Mouse (Mus musculus): Measurements from ENCODE around the gene Ubr7. TPM values are rescaled to one million over a fixed set of nuclear protein-coding genes. Genes with fewer than 3 reads are reported as not detected.

Gene Ubr7
- polyA plus RNA-seq, 1 experiment from 2014 or later: 40.6 TPM

- H3K4me3 ChIP-seq: no peak overlapping the region
- H3K36me3 ChIP-seq: no peaks in the 10 kb centered on the region
- H3K4me1 ChIP-seq: peaks cover 18% of the 10 kb centered on the region
- WGBS: 72% methylated on average over 7 of the region's 7 CpGs
- H3K27ac ChIP-seq: no peak overlapping the region
- no peaks in the 10 kb centered on the region for H3K9me3 ChIP-seq
- DNase-seq (ENCODE audit: low spot score): no peak
- H3K27me3 ChIP-seq (ENCODE audit: insufficient read depth, poor library complexity, severe bottlenecking): no peaks in the 10 kb centered on the region
Observed at GRCm38 (mm10) chr12:102725761-102726175, 32.0 kb upstream of the Ubr7 start.

GRCm38 (mm10) chr12:102729855-102730797 lies 27.6 kb upstream of the Ubr7 start:
- Histone ChIP-seq H3K27me3 (ENCODE audit: insufficient read depth, poor library complexity, severe bottlenecking) (no peaks in the 10 kb centered on the region), H3K36me3 (no peaks in the 10 kb centered on the region), H3K4me1 (peaks cover 24% of the 10 kb centered on the region), H3K4me3 (peak overlapping the region; percentile 43), H3K27ac (peak overlapping the region; percentile 82), H3K9me3 (no peaks in the 10 kb centered on the region)
- WGBS: 38% methylated on average over 26 of the region's 26 CpGs
- peak; percentile 94 for DNase-seq (ENCODE audit: low spot score)

GRCm38 (mm10) chr12:102730798-102731619 lies 26.8 kb upstream of the Ubr7 start:
- Histone ChIP-seq H3K36me3 (no peaks in the 10 kb centered on the region), H3K27ac (peak overlapping the region; percentile 82), H3K9me3 (no peaks in the 10 kb centered on the region), H3K27me3 (ENCODE audit: insufficient read depth, poor library complexity, severe bottlenecking) (no peaks in the 10 kb centered on the region), H3K4me3 (peak overlapping the region; percentile 43; the same call in 1 of the 2 replicates), H3K4me1 (peaks cover 24% of the 10 kb centered on the region)
- 38% methylated on average over 16 of the region's 16 CpGs for WGBS
- no peak for DNase-seq (ENCODE audit: low spot score)

GRCm38 (mm10) chr12:102733381-102733780 lies 24.4 kb upstream of the Ubr7 start:
- no peaks in the 10 kb centered on the region for H3K9me3 ChIP-seq
- no peak overlapping the region for H3K27ac ChIP-seq
- peak; percentile 80 for DNase-seq (ENCODE audit: low spot score)
- H3K4me1 ChIP-seq: peaks cover 24% of the 10 kb centered on the region
- no peaks in the 10 kb centered on the region for H3K27me3 ChIP-seq (ENCODE audit: insufficient read depth, poor library complexity, severe bottlenecking)
- WGBS: 10% methylated on average over 4 of the region's 5 CpGs
- no peak overlapping the region for H3K4me3 ChIP-seq
- no peaks in the 10 kb centered on the region for H3K36me3 ChIP-seq

- no peak overlapping the region for H3K27ac ChIP-seq
- peak; percentile 70 for DNase-seq (ENCODE audit: low spot score)
- H3K36me3 ChIP-seq: no peaks in the 10 kb centered on the region
- no peak overlapping the region for H3K4me3 ChIP-seq
- H3K9me3 ChIP-seq: no peaks in the 10 kb centered on the region
- H3K4me1 ChIP-seq: peaks cover 14% of the 10 kb centered on the region
- no peaks in the 10 kb centered on the region for H3K27me3 ChIP-seq (ENCODE audit: insufficient read depth, poor library complexity, severe bottlenecking)
- WGBS: 65% methylated on average over 5 of the region's 5 CpGs
Observed at GRCm38 (mm10) chr12:102739096-102739495, 18.7 kb upstream of the Ubr7 start.

GRCm38 (mm10) chr12:102740285-102740684 lies 17.5 kb upstream of the Ubr7 start:
- 67% methylated on average over 3 of the region's 3 CpGs for WGBS
- peak; percentile 42 for DNase-seq (ENCODE audit: low spot score)
- Histone ChIP-seq H3K9me3 (no peaks in the 10 kb centered on the region), H3K4me1 (peaks cover 23% of the 10 kb centered on the region), H3K4me3 (no peak overlapping the region), H3K36me3 (no peaks in the 10 kb centered on the region), H3K27me3 (ENCODE audit: insufficient read depth, poor library complexity, severe bottlenecking) (no peaks in the 10 kb centered on the region), H3K27ac (no peak overlapping the region)

- Histone ChIP-seq H3K27ac (no peak overlapping the region), H3K27me3 (ENCODE audit: insufficient read depth, poor library complexity, severe bottlenecking) (no peaks in the 10 kb centered on the region), H3K4me1 (peaks cover 23% of the 10 kb centered on the region), H3K4me3 (no peak overlapping the region), H3K36me3 (no peaks in the 10 kb centered on the region), H3K9me3 (no peaks in the 10 kb centered on the region)
- DNase-seq (ENCODE audit: low spot score): peak; percentile 70
- WGBS: 60% methylated on average over 7 of the region's 7 CpGs
Observed at GRCm38 (mm10) chr12:102742056-102742455, 15.7 kb upstream of the Ubr7 start.

- WGBS: under 1% methylated on average over 33 of the region's 33 CpGs
- peaks cover 23% of the 10 kb centered on the region for H3K4me1 ChIP-seq
Observed at GRCm38 (mm10) chr12:102743036-102743588, 14.7 kb upstream of the Ubr7 start.

GRCm38 (mm10) chr12:102743589-102744574 lies 13.9 kb upstream of the Ubr7 start, which contains the start of the genes Moap1 and Tmem251:
TSS of gene Moap1 (minus strand) at chr12:102743661.
TSS of gene Tmem251 (plus strand) at chr12:102743762.
- peak within 1 kb of the TSS; percentile 93 for H3K4me3 ChIP-seq
- no peaks in the 10 kb centered on the region for H3K27me3 ChIP-seq (ENCODE audit: insufficient read depth, poor library complexity, severe bottlenecking)
- H3K27ac ChIP-seq: peak within 1 kb of the TSS; percentile 96
- peaks cover 15% of the 10 kb centered on the region for H3K36me3 ChIP-seq
- DNase-seq (ENCODE audit: low spot score): peak; percentile 96
- H3K9me3 ChIP-seq: no peaks in the 10 kb centered on the region
- peaks cover 23% of the 10 kb centered on the region for H3K4me1 ChIP-seq
- under 1% methylated on average over 63 of the region's 63 CpGs for WGBS

More at GRCm38 (mm10) chr12:102743036-102743588, 14.7 kb upstream of the Ubr7 start:
- H3K9me3 ChIP-seq: no peaks in the 10 kb centered on the region
- peak overlapping the region; percentile 96 for H3K27ac ChIP-seq
- H3K36me3 ChIP-seq: peaks cover 8% of the 10 kb centered on the region; the same call in 1 of the 2 replicates
- H3K4me3 ChIP-seq: peak overlapping the region; percentile 93
- DNase-seq (ENCODE audit: low spot score): no peak
- no peaks in the 10 kb centered on the region for H3K27me3 ChIP-seq (ENCODE audit: insufficient read depth, poor library complexity, severe bottlenecking)

- Histone ChIP-seq H3K27ac (no peak overlapping the region), H3K9me3 (no peaks in the 10 kb centered on the region), H3K27me3 (ENCODE audit: insufficient read depth, poor library complexity, severe bottlenecking) (no peaks in the 10 kb centered on the region), H3K36me3 (peaks cover 19% of the 10 kb centered on the region), H3K4me1 (peaks cover 20% of the 10 kb centered on the region), H3K4me3 (peak overlapping the region; percentile 93; the same call in 1 of the 2 replicates)
- DNase-seq (ENCODE audit: low spot score): peak; percentile 70
- WGBS: 58% methylated on average over 6 of the region's 6 CpGs
Observed at GRCm38 (mm10) chr12:102744839-102745238, 12.9 kb upstream of the Ubr7 start.

- H3K9me3 ChIP-seq: no peaks in the 10 kb centered on the region
- H3K4me1 ChIP-seq: peaks cover 10% of the 10 kb centered on the region
- H3K27ac ChIP-seq: no peak overlapping the region
- WGBS: 83% methylated on average over 3 of the region's 3 CpGs
- H3K4me3 ChIP-seq: no peak overlapping the region
- peaks cover 19% of the 10 kb centered on the region for H3K36me3 ChIP-seq
- peak; percentile 54 for DNase-seq (ENCODE audit: low spot score)
- no peaks in the 10 kb centered on the region for H3K27me3 ChIP-seq (ENCODE audit: insufficient read depth, poor library complexity, severe bottlenecking)
Observed at GRCm38 (mm10) chr12:102748256-102748655, 9.5 kb upstream of the Ubr7 start.

Measured in heart, embryonic 10.5 days (tissue).